Mouse (Mus musculus) heart, embryonic 12.5 days (tissue): ENCODE data around the gene Slc17a2. TPM values are rescaled to one million over a fixed set of nuclear protein-coding genes. Genes with fewer than 3 reads are reported as not detected.
"Not testable (repeated sequence)": the region's sequence is repeated elsewhere in the genome, so short reads cannot be mapped to it uniquely, and the experiment has no call there.

Source experiments
- ATAC-seq: fragments of 200-750 bp; cut with Nextera tagmentation; 2 replicates; pipeline ENCODE4 v1.8.0; 2017; ENCODE audit warnings: moderate TSS enrichment, moderate library complexity; ENCODE audit not compliant: insufficient number of reproducible peaks, low FRiP score
- H3K27ac ChIP-seq: fragments of 300-500 bp; sonication (generic); 2 replicates; pipeline ENCODE4 v1.5.1; 2016; ENCODE audit warnings: mild to moderate bottlenecking, moderate library complexity; ENCODE audit not compliant: poor library complexity, severe bottlenecking
- H3K27me3 ChIP-seq: fragments of 300-500 bp; sonication (generic); replicated peaks from 2 replicates; pipeline ENCODE4 v1.6.1; 2016; ENCODE audit warnings: mild to moderate bottlenecking, moderate library complexity
- H3K36me3 ChIP-seq: fragments of 300-500 bp; sonication (generic); 2 replicates; pipeline ENCODE4 v1.6.1; 2016; ENCODE audit warnings: mild to moderate bottlenecking, moderate library complexity
- H3K4me1 ChIP-seq: fragments of 300-500 bp; sonication (generic); replicated peaks from 2 replicates; pipeline ENCODE4 v1.6.1; 2016; ENCODE audit warnings: mild to moderate bottlenecking
- H3K4me2 ChIP-seq: fragments of 300-500 bp; sonication (generic); 2 replicates; pipeline ENCODE4 v1.6.1; 2016; ENCODE audit warnings: mild to moderate bottlenecking, moderate library complexity
- H3K4me3 ChIP-seq: fragments of 300-500 bp; sonication (generic); 2 replicates; pipeline ENCODE4 v1.5.1; 2016; ENCODE audit warnings: mild to moderate bottlenecking
- H3K9ac ChIP-seq: fragments of 300-500 bp; sonication (generic); 2 replicates; pipeline ENCODE4 v1.6.1; 2016; ENCODE audit warnings: mild to moderate bottlenecking, moderate library complexity
- H3K9me3 ChIP-seq: fragments of 300-500 bp; sonication (generic); replicated peaks from 2 replicates; pipeline ENCODE4 v1.6.1; 2016; ENCODE audit warnings: mild to moderate bottlenecking, moderate library complexity
- WGBS: fragments of 180-500 bp; shearing (Covaris S2); methylation state at CpG from one replicate; pipeline ENCODE4 v1.1.7; 2016; 5-methylcytosine and 5-hydroxymethylcytosine counted together
- polyA plus RNA-seq: library from polyadenylated mRNA; unstranded; fragments of >200 nt; fragmentation: Nextera tagmentation; extraction: Ambion mirVana; gene quantifications from 2 replicates; pipeline ENCODE4 v1.2.1, GENCODE M21; 2016

The Slc17a2 gene
- not detected in 2 replicates for polyA plus RNA-seq

DNA sequence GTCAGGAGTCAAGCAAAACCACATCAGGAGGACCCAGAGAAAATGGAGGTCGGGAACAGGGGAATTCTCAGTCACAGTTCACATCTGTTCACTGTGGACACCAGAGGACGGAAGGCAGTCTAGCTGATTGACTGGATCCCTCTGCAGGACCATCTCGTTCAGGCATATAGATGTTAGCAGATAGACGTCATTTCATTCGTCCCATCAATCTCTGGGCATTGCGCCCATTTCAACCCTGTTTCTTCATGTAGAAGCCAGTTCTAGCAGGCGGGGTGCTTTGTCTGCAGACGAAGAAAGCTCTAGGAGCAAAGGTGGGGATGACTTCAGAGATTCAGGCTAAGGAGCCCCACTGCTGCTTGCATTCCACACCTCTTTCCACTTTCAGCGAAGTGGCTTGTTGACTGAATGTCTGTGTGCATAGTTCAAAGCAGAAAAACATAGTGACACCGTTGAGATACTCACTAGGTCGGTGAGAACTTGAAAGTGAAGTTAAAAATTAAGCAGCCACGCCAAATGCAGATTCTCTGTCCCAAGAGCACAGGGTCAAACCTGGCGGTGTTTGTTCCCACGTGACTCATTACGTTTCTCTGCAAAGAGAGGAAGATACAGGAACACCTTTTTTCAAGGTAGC, at the start of gene Slc17a2:
Gene Slc17a2 (plus strand): TSS at position 572 of the 631 bp plus-strand sequence.
- no peak within 1 kb of the TSS for H3K4me2 ChIP-seq
- H3K27me3 ChIP-seq = no peaks in the 10 kb centered on the region
- no peak for ATAC-seq
- H3K27ac ChIP-seq = no peak within 1 kb of the TSS
- H3K4me3 ChIP-seq = no peak within 1 kb of the TSS
- WGBS = 77% methylated on average over 15 of the region's 15 CpGs
- no peak within 1 kb of the TSS for H3K9ac ChIP-seq
- H3K4me1 ChIP-seq = peaks cover 5% of the 10 kb centered on the region; the same call in 1 of the 2 replicates
- H3K36me3 ChIP-seq = no peaks in the 10 kb centered on the region
- no peaks in the 10 kb centered on the region for H3K9me3 ChIP-seq

DNA sequence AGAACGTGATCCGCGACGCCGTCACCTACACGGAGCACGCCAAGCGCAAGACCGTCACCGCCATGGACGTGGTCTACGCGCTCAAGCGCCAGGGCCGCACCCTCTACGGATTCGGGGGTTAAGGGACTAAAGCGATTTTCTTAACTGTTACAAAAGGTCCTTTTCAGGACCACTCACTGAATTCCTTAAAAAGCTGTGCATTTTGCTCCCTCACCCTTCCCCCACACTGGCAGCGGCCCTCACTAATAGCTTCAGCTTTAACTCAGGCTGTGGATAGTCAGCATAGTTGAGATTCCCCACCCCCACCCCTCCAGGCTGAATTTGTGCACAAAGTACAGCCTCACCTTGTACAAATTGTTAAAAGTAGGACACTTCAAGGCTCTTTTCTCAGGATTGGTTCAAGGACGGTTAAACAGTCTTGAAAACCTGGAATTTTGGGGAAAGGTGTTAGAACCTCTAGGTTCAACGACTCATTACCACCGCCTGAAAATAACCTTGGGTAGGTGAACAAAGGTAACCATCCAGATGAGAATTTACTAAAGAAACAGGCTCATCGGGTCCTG, 49.5 kb upstream of the Slc17a2 start:
- Histone ChIP-seq H3K27me3 (no peaks in the 10 kb centered on the region), H3K27ac (peak overlapping the region; percentile 93), H3K4me2 (peak overlapping the region; percentile 77), H3K9ac (peak overlapping the region; percentile 81), H3K9me3 (no peaks in the 10 kb centered on the region), H3K4me1 (peaks cover 12% of the 10 kb centered on the region), H3K36me3 (no peaks in the 10 kb centered on the region), H3K4me3 (peak overlapping the region; percentile 51)
- 1% methylated on average over 19 of the region's 23 CpGs for WGBS
- ATAC-seq = no peak; the same call in 1 of the 2 replicates

DNA sequence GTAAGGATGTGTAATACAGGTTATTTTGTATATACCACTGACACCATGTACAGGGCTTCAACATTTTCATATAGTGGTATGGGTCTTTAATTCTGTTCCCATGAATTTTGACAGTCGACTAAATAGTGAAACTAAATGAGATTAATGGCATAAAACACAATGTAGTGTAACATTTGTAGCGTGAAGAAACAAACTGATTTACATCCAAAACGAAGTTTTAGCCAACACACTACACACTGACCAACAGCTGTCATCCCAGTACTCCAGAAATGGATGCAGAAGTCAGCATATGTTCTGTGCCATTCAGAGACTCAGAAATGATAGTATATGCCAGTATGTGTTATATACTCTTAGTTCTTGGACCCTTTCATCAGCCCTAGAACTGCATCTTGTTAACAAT, 48.9 kb upstream of the Slc17a2 start:
- Histone ChIP-seq H3K4me3 (no peak overlapping the region), H3K27ac (no peak overlapping the region), H3K36me3 (no peaks in the 10 kb centered on the region), H3K4me2 (no peak overlapping the region), H3K27me3 (no peaks in the 10 kb centered on the region), H3K9ac (no peak overlapping the region), H3K4me1 (peaks cover 12% of the 10 kb centered on the region), H3K9me3 (no peaks in the 10 kb centered on the region)
- 49% methylated on average over 3 of the region's 3 CpGs for WGBS
- no peak for ATAC-seq

DNA sequence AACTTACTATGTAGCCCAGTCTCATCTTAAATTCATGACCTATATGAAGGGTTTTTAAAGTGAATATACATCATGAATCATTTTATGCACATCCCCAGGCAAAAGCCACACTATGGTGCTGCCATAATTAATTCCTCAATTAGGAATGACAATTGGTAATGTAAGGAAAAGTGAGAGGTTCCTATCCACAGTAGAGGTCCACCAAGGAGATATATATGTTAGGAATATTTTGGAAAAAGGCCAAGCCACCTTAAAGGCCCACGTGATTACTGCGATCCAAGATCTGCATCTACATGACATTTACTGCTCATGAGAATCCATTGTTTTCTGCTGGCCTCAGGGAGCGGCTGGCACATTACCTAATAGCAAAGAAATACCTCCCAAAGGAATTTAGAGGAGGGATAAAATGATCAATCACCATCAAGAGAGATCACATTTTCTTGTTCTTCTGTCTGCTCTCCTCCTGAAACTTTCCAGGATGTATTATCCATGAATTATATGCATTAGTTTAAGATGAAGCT, 47.5 kb upstream of the Slc17a2 start:
- Histone ChIP-seq H3K27ac (no peak overlapping the region), H3K9ac (no peak overlapping the region), H3K4me3 (no peak overlapping the region), H3K36me3 (no peaks in the 10 kb centered on the region), H3K4me1 (peaks cover 21% of the 10 kb centered on the region), H3K27me3 (no peaks in the 10 kb centered on the region), H3K4me2 (no peak overlapping the region), H3K9me3 (no peaks in the 10 kb centered on the region)
- 86% methylated on average over 3 of the region's 3 CpGs for WGBS
- ATAC-seq = no peak

DNA sequence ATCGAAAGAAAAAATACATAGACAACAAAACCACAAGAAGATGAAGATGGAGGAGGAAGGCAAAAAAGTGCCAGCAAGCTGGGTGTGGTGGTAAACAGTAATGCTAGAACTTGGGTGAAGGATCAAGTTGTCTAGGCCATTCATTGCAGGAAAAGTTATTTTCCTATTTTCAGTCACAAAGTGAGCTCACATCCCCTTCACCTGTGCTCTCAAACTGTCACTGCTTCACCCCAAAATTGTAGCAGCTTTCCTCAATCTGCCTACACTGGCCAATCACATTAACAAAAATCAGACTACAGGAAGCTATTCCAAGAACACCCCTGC, 46.9 kb upstream of the Slc17a2 start:
- ATAC-seq = no peak
- Histone ChIP-seq H3K9me3 (no peaks in the 10 kb centered on the region), H3K4me2 (peak overlapping the region; percentile 83), H3K27ac (peak overlapping the region; percentile 94), H3K27me3 (no peaks in the 10 kb centered on the region), H3K9ac (0 out of 2 replicates have a peak overlapping the region, but pooled peaks have one; percentile 52), H3K4me1 (peaks cover 27% of the 10 kb centered on the region), H3K36me3 (no peaks in the 10 kb centered on the region), H3K4me3 (peak overlapping the region; percentile 53)
- WGBS = 60% methylated on average over 1 of the region's 1 CpGs

DNA sequence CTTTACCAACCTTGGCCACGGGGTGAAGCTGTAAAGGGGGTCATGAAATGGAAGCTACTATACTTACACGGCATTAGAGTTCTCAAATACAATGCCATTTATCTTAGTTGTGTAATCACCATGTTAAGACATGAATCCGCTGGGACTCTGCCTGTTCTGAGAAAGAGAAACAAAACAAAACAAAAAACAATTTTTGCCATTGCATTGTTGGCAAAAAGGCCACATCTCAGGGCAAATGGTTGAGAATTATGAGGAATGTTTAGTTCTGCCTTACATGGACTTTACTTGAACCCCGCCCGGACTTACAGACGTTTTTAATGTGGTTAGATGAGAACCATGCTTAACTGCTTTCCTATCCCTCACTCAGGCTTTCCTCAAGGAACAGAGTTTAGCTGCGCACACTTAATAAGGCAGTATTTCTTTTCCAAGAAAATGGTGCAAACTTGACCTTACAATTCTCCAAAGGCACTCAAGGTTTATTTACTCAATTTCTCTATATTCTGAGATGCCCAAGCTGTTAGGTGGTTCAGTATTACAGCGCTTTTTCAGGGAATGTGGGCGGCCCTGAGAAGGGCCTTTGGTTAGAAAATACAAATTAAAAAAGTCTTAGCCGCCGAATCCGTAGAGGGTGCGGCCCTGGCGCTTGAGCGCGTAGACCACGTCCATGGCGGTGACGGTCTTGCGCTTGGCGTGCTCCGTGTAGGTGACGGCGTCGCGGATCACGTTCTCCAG, 46.4 kb upstream of the Slc17a2 start:
- H3K4me3 ChIP-seq = peak overlapping the region; percentile 53
- H3K4me2 ChIP-seq = peak overlapping the region; percentile 83
- no peaks in the 10 kb centered on the region for H3K36me3 ChIP-seq
- H3K4me1 ChIP-seq = peaks cover 28% of the 10 kb centered on the region
- 0 out of 2 replicates have a peak, but pooled peaks have one; percentile 0 for ATAC-seq
- H3K9ac ChIP-seq = peak overlapping the region; percentile 52
- no peaks in the 10 kb centered on the region for H3K9me3 ChIP-seq
- H3K27me3 ChIP-seq = no peaks in the 10 kb centered on the region
- H3K27ac ChIP-seq = peak overlapping the region; percentile 94
- WGBS = 2% methylated on average over 26 of the region's 27 CpGs

DNA sequence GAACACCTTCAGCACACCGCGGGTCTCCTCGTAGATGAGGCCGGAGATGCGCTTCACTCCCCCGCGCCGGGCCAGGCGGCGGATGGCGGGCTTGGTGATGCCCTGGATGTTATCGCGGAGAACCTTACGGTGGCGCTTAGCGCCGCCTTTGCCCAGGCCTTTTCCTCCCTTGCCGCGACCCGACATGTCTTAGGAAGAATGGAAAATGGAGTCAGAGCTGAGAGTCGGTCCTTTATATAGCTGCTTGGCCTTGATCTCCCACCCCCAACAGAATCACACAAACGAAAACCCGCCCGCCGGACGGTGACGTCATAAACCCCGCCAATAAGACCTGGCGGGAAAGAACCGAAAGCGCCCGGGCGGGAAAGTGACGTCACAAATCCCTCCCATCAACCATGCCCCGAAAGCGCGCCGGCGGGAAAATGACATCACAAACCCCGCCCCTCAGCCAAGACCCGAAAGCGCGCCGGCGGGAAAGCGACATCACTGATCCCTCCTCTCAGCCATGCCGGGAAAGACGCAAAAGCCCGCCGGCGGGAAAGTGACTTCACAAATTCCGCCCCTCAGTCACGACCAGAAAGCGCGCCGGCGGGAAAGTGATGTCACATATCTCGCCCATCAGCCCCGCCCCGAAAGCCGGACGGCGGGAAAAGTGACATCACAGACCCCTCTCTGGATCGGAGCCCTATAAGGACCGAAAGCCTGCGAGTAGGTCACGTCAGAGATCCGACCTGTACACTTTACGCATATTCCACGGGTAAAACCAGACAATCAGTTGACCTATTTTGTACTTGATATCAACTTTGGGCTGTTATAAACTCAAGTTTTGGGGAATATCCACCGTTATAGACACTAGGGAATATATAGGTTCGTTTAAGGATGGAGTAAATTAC, 45.6 kb upstream of the Slc17a2 start, which contains the start of gene Hist1h4a:
Gene Hist1h4a (minus strand): TSS at position 259 of the 893 bp plus-strand sequence.
- Histone ChIP-seq H3K4me1 (peaks cover 28% of the 10 kb centered on the region), H3K27ac (peak within 1 kb of the TSS; percentile 94), H3K27me3 (no peaks in the 10 kb centered on the region), H3K4me2 (peak within 1 kb of the TSS; percentile 83), H3K9me3 (no peaks in the 10 kb centered on the region), H3K4me3 (peak within 1 kb of the TSS; percentile 53), H3K9ac (peak within 1 kb of the TSS; percentile 78), H3K36me3 (no peaks in the 10 kb centered on the region)
- peak; percentile 82 for ATAC-seq
- under 1% methylated on average over 67 of the region's 72 CpGs for WGBS

DNA sequence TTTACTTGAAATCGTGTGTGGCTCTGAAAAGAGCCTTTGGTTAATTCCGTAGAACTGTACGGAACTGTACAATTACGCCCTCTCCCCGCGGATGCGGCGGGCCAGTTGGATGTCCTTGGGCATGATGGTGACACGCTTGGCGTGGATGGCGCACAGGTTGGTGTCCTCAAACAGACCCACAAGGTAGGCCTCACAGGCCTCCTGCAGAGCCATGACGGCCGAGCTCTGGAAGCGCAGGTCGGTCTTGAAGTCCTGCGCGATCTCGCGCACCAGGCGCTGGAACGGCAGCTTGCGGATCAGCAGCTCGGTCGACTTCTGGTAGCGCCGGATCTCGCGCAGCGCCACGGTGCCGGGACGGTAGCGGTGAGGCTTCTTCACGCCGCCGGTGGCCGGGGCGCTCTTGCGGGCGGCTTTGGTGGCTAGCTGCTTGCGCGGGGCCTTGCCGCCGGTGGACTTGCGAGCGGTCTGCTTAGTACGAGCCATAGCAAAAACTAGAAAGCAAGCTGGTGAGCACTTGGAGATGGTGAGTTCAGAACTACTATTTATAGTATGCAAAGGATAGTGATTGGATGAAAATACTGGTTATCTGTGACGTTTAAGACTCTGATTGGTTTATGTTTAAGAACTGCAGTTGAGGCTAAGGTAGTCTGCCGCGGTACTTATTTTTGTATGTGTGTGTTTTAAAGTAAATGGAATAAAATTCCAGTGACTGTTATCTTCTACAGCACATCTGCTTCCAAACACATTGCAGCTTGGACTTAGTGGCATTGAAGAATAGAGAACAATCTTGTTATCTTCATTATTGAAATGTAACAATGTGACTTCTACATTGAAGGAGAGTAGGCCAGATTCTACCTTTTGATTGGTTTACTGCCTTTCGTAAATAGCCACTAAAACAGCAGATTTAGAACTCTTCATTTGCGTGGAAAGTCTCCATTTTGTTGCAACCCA, 44.6 kb upstream of the Slc17a2 start, which contains the start of gene Hist1h3a:
Gene Hist1h3a (minus strand): TSS at position 516 of the 951 bp plus-strand sequence.
- WGBS = under 1% methylated on average over 36 of the region's 52 CpGs
- not testable (repeated sequence) for H3K27me3 ChIP-seq

DNA sequence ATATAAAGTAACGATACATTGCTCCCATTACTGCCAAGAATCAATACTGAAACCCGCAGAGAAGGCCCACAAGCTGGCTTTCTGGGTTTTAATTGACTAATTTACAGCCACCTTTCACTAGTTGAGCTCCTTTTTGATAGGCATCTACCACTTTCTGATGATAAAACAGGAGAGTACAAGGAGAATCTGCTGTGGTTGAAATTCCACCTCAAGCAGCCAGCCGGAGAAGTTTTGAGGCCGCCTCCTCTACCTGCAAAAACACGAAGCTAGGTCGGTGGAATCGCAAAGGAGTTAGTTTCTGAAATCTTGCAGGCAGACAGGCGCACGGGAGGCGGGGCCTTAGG, 43.6 kb upstream of the Slc17a2 start:
- peak overlapping the region; percentile 81 for H3K9ac ChIP-seq
- 1% methylated on average over 10 of the region's 10 CpGs for WGBS
- H3K4me3 ChIP-seq = peak overlapping the region; percentile 57
- H3K9me3 ChIP-seq = no peaks in the 10 kb centered on the region
- peaks cover 24% of the 10 kb centered on the region for H3K4me1 ChIP-seq
- no peaks in the 10 kb centered on the region for H3K27me3 ChIP-seq
- peak overlapping the region; percentile 80 for H3K4me2 ChIP-seq
- ATAC-seq = no peak
- H3K27ac ChIP-seq = peak overlapping the region; percentile 94
- no peaks in the 10 kb centered on the region for H3K36me3 ChIP-seq

More for the DNA sequence above, 44.6 kb upstream of the Slc17a2 start, which contains the start of gene Hist1h3a:
- Histone ChIP-seq H3K27ac (peak within 1 kb of the TSS; percentile 94), H3K9ac (peak within 1 kb of the TSS; percentile 81), H3K4me2 (peak within 1 kb of the TSS; percentile 83), H3K4me1 (peaks cover 28% of the 10 kb centered on the region), H3K4me3 (peak within 1 kb of the TSS; percentile 57)
- not testable (repeated sequence) for H3K36me3 ChIP-seq, H3K9me3 ChIP-seq
- ATAC-seq = peak; percentile 68
